Mouse (Mus musculus) embryonic facial prominence, embryonic 13.5 days (tissue): ENCODE data around the gene Vmn2r10. TPM values are rescaled to one million over a fixed set of nuclear protein-coding genes. Genes with fewer than 3 reads are reported as not detected.
"Not testable (repeated sequence)": the region's sequence is repeated elsewhere in the genome, so short reads cannot be mapped to it uniquely, and the experiment has no call there.

Experiments used
- ATAC-seq: fragments of 200-750 bp; cut with Nextera tagmentation; 2 replicates; pipeline ENCODE4 v1.8.0; 2017; ENCODE audit warnings: low read depth; ENCODE audit not compliant: insufficient number of reproducible peaks, insufficient read depth, low FRiP score, low TSS enrichment
- H3K27ac ChIP-seq: fragments of 300-500 bp; sonication (generic); 2 replicates; pipeline ENCODE4 v1.5.1; 2015; ENCODE audit warnings: moderate library complexity, mild to moderate bottlenecking, inconsistent platforms
- H3K27me3 ChIP-seq: fragments of 300-500 bp; sonication (generic); 2 replicates; pipeline ENCODE4 v1.6.1; 2015; ENCODE audit warnings: mild to moderate bottlenecking, inconsistent platforms
- H3K36me3 ChIP-seq: fragments of 300-500 bp; sonication (generic); 2 replicates; pipeline ENCODE4 v1.6.1; 2015; ENCODE audit warnings: mild to moderate bottlenecking, inconsistent platforms
- H3K4me1 ChIP-seq: fragments of 300-500 bp; sonication (generic); 2 replicates; pipeline ENCODE4 v1.6.1; 2015; ENCODE audit warnings: inconsistent platforms
- H3K4me2 ChIP-seq: fragments of 300-500 bp; sonication (generic); 2 replicates; pipeline ENCODE4 v1.6.1; 2015; ENCODE audit warnings: moderate library complexity, mild to moderate bottlenecking, inconsistent platforms
- H3K4me3 ChIP-seq: fragments of 300-500 bp; sonication (generic); 2 replicates; pipeline ENCODE4 v1.5.1; 2015; ENCODE audit warnings: mild to moderate bottlenecking, inconsistent platforms
- H3K9ac ChIP-seq: fragments of 300-500 bp; sonication (generic); 2 replicates; pipeline ENCODE4 v1.6.1; 2015; ENCODE audit warnings: mild to moderate bottlenecking, inconsistent platforms
- H3K9me3 ChIP-seq: fragments of 300-500 bp; sonication (generic); 2 replicates; pipeline ENCODE4 v1.6.1; 2016; ENCODE audit warnings: inconsistent platforms
- WGBS: fragments of 180-500 bp; shearing (Covaris S2); methylation state at CpG from one replicate; pipeline ENCODE4 v1.1.7; 2015; ENCODE audit warnings: mixed read lengths; 5-methylcytosine and 5-hydroxymethylcytosine counted together
- polyA plus RNA-seq: library from polyadenylated mRNA; unstranded; fragments of >200 nt; fragmentation: Nextera tagmentation; extraction: Ambion mirVana; gene quantifications from 2 replicates; pipeline ENCODE4 v1.2.1, GENCODE M21; 2015

The Vmn2r10 gene
- not detected in 2 replicates for polyA plus RNA-seq

- not testable (repeated sequence) for H3K27ac ChIP-seq, H3K4me3 ChIP-seq, H3K4me1 ChIP-seq, ATAC-seq, H3K9me3 ChIP-seq, H3K4me2 ChIP-seq, H3K27me3 ChIP-seq, H3K9ac ChIP-seq, H3K36me3 ChIP-seq
Observed at GRCm38 (mm10) chr5:109006427-109006826, at the start of gene Vmn2r10. Gene Vmn2r10, minus strand, starts transcription at chr5:109006527.

DNA sequence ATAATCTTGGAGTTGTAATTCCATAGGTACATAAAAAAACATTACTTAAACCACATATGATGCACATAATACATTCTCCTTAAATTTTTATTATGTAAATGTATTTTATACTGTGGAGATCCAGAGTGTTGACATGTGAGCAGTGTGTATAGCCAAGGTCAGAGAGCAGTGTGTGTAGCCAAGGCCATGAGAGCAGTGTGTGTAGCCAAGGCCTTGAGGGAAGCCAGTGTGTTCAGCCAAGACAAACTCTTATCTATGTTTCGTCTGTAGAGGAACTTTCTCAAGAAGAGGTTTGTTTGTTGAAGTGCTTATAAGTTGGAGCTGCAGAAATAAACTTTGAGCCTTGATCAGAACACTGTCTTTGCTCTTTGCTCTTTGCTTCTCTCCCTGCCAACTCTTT lies 49.0 kb upstream of the Vmn2r10 start:
- H3K27ac ChIP-seq = no peak overlapping the region
- peaks cover 8% of the 10 kb centered on the region for H3K9me3 ChIP-seq
- no peaks in the 10 kb centered on the region for H3K4me1 ChIP-seq
- H3K4me3 ChIP-seq = no peak overlapping the region
- H3K27me3 ChIP-seq = no peaks in the 10 kb centered on the region
- no peak for ATAC-seq
- 70% methylated on average over 1 of the region's 1 CpGs for whole genome bisulfite sequencing
- no peak overlapping the region for H3K4me2 ChIP-seq
- no peaks in the 10 kb centered on the region for H3K36me3 ChIP-seq
- no peak overlapping the region for H3K9ac ChIP-seq

DNA sequence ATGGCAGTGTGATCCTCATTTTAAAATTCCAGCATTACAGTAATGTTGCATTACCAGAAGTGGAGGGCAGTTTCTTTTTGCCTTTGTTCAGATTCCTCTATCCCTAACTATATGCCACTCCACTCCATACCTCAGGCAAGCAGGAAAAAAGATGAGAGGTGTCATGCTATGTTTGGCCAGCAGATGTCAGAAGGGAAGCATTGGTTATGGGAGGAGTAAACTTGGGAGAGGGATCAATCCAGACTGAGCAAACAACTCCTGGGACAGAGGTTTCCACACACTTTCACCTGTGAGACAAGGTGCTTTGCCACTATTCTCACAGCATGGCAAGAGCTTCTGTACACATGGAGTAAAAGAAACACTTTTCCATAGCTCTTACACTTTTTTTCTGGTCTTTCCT lies 26.3 kb upstream of the Vmn2r10 start:
- Histone ChIP-seq H3K36me3 (no peaks in the 10 kb centered on the region), H3K4me3 (no peak overlapping the region), H3K27ac (no peak overlapping the region), H3K4me1 (no peaks in the 10 kb centered on the region), H3K9ac (no peak overlapping the region), H3K9me3 (peaks cover 9% of the 10 kb centered on the region; the same call in 1 of the 2 replicates), H3K27me3 (no peaks in the 10 kb centered on the region), H3K4me2 (no peak overlapping the region)
- ATAC-seq = no peak

- H3K9me3 ChIP-seq = peaks cover 28% of the 10 kb centered on the region
- no peak overlapping the region for H3K27ac ChIP-seq
- no peaks in the 10 kb centered on the region for H3K27me3 ChIP-seq
- H3K4me3 ChIP-seq = no peak overlapping the region
- no peak overlapping the region for H3K9ac ChIP-seq
- no peak for ATAC-seq
- WGBS = 74% methylated on average over 3 of the region's 3 CpGs
- no peak overlapping the region for H3K4me2 ChIP-seq
- H3K36me3 ChIP-seq = no peaks in the 10 kb centered on the region
- no peaks in the 10 kb centered on the region for H3K4me1 ChIP-seq
Observed at GRCm38 (mm10) chr5:108988924-108989323, 17.4 kb downstream of the Vmn2r10 start.

Other genes starting within 250 kb of the Vmn2r10 start
- not detected in 2 replicates for gene Rnf212, start 231.5 kb downstream of the Vmn2r10 start, polyA plus RNA-seq
- gene Tmed11, start 211.2 kb downstream of the Vmn2r10 start, polyA plus RNA-seq = not detected in 2 replicates
- gene Vmn2r8, start 197.7 kb downstream of the Vmn2r10 start, polyA plus RNA-seq = not detected in 2 replicates
- gene Vmn2r9, start 153.9 kb downstream of the Vmn2r10 start, polyA plus RNA-seq = not detected in 2 replicates
- not detected in 2 replicates for gene Vmn2r11, start 53.0 kb upstream of the Vmn2r10 start, polyA plus RNA-seq
- not detected in 2 replicates for gene Vmn2r12, start 91.4 kb upstream of the Vmn2r10 start, polyA plus RNA-seq
- gene Vmn2r13, start 185.7 kb upstream of the Vmn2r10 start, polyA plus RNA-seq = not detected in 2 replicates
- gene Vmn2r14, start 218.2 kb upstream of the Vmn2r10 start, polyA plus RNA-seq = not detected in 2 replicates